Mouse (Mus musculus) frontal cortex, adult 2 months (tissue): ENCODE data around the gene Sgms1. TPM values are rescaled to one million over a fixed set of nuclear protein-coding genes. Genes with fewer than 3 reads are reported as not detected.
A peak's percentile ranks its signal among the peaks of the same experiment; 100 is the strongest.

Experiments
- DNase-seq, 2 experiments: peaks; one replicate each; pipeline ENCODE4 v3.0.0; 2022; ENCODE audit warnings: low spot score in 1 of 2; ENCODE audit errors: extremely low spot score in 1 of 2
- polyA plus RNA-seq: library from polyadenylated mRNA; depleted of rRNA; stranded (reverse); fragments of >200 nt; gene quantifications from 2 replicates; pipeline ENCODE4 v1.2.3, GENCODE M21; 2012

Gene Sgms1
- polyA plus RNA-seq, 1 experiment, result 27.9 TPM

DNA sequence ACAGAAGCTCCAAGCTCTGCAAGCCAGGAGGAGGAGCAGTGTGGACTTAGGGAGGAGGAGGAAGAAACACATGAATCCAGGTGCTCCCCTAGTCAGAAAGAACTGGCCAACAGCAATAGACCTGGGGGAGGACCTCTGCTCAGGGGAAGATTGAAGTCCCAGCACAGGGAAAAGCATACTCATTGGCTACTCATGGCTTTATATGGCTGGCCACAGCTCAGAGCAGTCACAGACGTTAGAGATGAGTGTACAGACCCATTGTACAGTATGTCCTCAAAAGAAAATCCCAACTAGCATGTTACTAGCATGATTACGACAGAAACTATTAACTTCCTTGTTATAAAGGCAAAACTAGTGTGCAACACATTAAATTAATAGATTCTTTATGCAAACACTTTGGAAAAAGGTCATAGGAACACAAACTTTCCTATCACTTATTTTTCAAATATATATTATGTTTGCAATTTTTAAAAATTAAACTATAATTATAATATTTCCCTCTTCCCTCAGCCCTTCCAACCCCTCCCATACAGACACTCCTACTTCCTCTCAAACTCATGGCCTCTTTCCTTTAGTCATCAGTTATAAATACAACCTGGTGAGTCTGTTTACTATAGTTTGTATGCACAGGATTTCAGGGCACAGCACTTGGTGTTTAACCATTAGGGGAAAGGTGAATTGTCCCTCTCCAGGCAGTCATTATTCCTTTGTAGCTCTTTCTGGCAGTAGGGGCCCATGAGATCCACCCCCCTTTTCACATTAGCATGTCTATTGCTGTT is 165.0 kb downstream of the Sgms1 start:
- DNase-seq, result no peak

DNA sequence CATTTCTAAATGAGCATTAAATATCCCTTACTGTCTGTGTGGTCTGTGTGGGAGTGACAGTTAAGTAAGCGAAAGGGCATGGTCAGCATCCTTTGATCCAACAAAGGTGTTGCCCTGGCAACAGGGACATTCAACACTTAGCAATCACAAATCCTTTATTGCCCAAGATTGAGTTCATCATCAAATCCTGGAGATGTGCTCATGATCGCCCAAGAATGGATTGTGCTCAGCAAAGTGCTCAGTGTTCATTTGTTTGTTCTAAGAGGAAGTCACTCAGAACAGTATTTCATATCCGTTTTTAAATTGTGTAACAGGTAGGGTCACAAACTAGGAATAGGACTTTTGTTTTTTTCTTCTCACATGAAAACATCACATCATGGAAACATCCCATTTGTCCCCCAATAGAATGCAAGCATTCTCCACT is 165.8 kb downstream of the Sgms1 start:
- DNase-seq, result no peak

DNA sequence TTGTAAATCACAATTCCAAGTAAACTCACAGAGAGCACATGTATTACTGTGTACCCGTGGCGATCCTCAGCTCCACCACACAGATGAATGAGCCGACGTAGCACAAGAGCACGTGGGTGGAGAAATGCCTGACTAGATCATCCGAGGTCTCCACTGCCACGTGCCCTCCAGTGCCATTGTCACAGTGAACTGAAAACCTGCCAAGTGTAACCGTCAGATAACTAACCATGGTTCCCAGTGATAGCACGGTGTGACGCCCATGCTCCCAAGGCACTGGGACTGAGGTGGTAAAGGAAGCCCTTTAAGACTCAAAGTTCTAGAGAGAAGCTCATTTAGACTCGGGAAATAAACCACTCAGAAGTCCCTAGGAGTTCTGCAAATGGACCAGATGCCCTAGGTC is 167.4 kb downstream of the Sgms1 start:
- no peak for DNase-seq

DNA sequence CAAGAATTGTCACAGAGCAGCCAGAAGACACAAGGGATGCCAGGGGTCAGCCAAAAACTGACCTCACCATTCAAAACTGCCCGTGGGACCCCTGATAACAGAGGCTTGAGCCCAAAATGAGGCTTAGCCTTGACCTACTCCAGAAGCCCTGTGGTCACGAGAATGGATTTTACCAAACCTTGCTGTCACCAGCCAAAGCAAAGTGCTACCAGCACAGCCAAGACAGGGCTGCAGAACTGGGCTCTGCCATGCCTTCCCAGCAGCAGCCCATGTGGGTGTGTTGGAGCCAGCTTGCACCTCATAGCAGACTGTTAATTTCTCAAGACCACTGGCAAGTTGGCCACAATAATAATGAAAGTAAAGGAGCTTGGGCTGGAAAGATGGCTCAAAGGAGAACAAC is 168.5 kb downstream of the Sgms1 start:
- DNase-seq, result no peak

DNA sequence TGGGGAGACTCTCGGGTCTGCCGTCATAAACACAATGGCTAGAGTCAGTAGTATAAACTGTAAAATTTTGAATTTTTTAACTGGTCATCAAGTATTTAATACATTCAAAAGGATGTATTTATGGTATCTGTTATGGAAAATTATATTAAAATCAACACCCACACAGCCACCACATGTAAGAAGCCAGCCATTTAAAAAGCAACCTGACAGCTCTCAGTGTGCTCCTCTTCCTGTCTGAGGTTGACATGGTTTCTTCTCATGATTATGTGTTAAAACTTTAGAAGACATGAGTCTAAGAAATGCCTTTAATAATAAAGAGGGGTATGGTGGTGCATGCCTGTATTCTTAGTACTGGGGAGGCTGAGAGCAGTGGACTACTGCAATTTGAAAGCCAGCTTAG is 172.8 kb downstream of the Sgms1 start:
- DNase-seq, result no peak

DNA sequence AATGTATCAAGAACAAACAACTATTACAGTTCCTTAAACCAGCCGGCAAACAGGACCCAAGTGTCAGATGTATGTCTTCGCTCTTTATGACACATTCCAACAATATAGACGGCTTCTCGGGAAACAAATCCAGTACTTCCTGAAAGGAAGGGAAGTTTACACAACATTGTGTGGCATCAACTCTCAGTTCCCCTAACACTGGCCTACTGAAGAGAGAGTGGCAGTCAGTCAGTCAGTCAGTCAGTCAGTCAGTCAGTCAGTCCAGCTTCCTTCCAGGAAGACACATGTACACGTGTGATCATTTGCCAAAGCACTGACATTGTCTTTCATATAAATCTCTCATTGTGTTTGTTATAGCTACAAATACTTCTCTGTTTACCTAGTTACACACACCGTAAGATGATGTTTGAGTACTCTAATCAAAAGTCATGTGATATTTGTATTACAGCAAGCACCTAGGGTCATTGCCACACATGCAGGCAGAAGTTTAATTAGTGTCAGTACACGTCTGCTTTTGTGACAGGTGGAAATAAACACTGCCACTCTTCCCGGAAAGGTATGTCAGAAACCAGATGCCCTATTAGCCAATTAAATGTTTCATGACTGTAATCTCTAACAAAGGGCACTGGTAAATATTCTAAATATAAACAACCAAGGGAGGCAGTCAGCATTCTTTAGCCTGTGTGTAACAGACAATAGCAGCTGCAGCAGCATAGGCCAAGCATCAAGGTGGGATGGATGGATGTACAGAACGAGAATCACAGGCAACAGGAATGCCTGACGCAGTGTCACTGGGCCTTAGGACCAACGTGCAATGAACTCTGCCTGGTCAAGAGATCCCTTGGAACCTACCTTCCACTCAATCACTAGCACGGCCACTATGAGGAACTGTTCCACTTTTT is 174.4 kb downstream of the Sgms1 start:
- DNase-seq, result no peak

DNA sequence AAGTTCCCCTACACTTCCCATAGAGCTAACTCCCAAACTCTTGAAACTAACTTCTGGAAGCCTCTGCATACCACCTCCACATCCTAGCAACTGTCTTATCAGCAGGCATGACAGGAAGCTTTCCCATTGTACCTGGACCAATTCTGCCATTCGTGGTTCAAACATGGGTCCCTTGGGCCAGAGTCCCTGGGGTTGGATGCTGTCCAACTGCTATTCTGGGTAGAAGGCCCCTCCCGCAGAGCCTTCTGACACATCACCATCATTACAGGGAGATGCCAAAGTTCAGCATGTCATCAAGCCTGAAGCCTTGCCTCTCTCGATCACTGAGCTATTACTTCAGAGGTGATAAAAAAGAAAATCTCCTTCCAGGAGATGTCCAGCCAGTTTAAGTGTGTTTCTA is 175.9 kb downstream of the Sgms1 start:
- DNase-seq, result no peak

DNA sequence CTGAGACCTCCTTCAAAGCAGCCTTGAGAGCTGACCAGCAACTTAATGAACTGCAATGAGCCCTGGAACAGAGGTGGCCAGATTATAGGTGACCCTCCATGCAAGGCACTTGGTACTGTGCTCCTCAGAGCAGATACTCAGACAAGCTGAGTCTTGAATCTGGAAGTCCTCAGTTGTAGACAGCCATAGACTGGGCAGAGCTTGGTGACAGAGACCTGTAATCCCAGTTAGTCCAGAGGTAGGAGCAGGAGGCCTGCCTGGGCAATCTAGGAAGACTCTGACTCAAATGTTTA is 178.3 kb downstream of the Sgms1 start:
- DNase-seq, result no peak

DNA sequence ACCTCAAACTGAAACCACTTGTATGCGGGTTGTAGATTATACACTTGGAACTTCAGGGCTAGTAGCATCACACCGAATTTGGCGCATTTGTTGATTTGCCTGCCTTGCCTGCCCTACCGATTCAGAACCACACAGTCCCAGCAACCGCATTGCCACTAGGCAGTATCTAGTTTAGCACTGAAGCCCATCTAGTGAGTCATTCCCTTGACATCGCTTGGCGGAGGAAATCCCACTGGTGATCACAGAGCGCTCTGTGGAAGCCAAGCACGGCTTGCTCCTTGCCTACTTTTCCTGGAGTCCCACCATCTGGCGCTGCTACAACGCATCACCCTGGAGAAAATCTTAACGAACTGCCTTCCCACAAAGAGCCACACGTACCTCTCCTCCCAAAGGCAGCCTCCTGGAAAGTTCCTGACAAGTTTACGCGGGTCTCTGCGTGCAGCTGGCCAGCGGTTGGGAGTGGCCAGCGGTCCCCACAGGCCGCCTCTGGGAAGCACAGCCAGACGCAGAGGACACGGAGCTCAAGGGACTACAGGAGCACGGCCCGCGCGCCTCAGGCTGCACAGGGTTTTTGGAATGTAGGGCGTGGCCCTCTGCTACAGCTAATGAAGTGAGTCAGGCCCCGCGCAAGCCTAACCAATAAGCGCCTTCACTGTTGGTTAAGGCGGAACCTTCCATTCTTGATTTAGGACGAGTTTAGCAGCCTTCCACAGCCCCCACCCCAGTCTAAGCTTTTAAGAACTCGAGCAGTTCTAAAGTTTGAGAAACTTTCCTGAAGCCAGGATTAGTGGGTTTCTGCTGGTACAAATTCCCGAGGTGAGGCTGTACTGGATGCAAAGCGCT is 178.8 kb downstream of the Sgms1 start:
- peak; percentile 34 to 77 for DNase-seq

DNA sequence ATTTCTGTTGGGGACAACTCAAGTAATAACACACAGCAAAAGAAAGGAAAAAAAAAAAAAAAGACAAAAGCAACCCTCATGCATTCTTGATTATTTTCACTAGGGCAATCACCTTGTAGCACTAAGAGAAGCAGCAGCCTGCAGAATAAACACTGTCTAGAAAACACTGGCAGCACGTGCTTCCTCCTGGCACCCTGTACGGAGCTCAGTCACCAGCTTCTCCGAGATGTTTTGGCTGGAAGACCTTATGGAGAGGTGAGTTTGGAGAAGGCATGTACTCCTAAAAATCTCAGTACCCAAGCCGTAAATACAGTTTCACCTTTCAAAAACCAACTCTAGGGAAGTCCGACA is 179.4 kb downstream of the Sgms1 start:
- no peak for DNase-seq

DNA sequence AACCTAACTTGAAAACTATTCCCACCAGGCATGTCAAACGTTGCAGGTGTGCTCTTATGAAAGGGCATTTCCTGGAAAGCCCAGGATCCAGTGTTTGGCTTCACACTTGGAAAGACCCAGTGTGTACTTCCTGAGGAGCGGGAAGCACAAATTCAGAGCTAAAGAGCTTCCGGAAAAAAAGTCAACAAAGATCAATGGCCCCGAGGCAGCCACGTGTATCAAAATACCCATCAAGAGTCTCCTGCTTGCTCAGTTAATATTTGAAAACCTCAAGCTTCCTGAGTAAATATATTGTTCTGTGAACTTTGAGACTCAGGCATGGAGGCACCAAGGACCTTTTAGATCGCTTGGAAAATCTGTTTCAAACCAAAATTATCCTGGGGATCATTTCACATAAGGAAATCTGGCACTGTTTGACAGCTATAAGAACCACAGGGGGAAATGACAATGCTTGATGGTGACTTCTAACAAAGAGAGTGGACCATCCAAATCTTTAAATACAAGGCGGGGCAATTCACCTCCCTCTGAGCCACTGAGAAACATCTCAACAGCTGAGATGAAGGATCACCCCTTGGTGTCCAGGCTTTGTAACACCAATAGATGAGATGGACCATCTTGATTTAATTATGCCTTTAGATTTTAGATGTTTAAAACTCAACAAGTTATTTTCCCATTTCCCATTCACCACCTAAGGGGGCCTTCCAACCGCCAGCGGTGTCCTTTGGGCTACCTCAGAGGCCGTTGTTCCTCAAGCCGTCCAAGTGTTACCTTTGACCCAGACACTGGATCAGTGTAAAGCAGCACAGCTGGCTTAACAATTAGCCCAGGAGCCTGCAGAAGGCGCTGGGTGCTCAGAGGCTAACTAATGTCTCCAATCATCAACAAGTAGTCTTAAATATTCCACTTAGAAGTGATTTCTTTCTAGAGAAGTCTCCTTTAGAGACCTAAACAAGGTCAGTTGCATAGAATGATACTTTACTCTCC is 187.1 kb downstream of the Sgms1 start:
- no peak for DNase-seq

DNA sequence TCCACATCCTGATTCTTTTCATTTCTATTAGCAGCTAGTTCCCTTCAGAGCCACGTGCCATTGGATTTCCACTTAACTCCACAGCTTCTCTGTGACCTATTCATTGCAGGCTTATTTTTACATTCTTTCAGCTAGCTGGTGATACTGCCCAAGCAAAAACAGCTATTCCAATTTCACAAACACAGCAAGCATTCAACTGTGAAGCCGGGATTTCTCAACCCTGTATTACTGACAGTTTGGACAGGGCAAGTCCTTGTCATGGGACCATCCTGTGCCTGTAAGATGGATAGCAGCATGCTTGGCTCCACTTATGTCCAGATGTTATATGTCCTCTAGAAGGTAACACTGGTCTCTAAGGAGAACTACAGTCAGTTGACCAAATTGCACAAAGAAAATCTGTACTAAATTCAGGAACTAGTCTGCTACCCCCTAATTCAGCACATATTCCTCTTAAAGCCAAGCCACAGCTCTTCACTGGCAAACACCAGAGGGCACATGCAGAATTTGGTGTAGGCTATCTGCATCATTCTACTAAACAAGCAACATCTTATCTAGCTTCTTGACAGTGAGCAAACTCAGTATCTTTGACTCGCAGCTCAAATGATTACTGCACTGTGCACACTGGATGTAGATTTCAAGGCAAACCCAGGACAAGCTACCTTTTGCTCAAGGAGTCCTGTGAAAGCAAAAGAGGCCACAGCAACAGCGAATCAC is 189.5 kb downstream of the Sgms1 start:
- DNase-seq, result no peak

DNA sequence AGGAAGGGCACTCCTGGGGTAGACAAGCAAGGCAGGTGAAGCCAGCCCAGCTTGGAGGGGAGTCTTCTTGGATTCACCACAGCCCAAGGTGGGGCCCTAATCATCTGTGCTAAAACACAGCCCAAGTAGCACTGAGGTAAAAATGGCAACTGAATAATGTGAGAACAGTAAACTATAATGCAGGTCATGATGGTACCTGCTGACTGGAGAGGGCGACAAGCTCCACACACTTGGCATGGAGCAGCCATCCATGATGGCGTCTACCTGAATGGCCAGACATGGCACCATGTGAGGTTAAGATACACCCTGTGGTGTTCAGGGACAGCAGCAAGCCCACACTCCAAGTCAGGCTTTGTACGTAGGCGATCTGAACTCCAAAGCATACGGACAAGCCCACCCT is 190.4 kb downstream of the Sgms1 start:
- DNase-seq, result no peak

DNA sequence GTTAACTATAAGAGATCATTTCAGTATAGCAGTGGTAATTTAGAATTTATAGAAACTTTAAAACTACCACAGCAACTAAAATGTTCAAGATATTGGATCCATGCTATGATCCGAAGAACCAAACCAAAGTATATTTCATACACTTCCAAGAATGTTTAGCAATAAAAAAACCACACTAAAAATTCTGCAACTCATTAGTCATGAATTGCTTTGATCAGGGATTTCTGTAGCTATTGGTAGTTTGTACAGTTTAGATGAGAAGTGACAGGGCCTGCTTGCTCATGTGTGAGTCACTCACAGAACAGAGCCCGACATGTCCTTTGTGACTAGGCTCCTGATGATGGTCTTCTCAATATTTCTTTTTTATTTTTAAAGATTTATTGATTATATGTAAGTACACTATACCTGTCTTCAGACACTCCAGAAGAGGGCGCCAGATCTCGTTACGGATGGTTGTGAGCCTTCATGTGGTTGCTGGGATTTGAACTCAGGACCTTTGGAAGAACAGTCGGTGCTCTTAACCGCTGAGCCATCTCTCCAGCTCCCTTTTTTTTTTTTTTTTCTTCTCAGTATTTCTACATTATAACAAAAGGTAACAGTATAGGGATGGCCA is 190.9 kb downstream of the Sgms1 start:
- DNase-seq, result no peak

DNA sequence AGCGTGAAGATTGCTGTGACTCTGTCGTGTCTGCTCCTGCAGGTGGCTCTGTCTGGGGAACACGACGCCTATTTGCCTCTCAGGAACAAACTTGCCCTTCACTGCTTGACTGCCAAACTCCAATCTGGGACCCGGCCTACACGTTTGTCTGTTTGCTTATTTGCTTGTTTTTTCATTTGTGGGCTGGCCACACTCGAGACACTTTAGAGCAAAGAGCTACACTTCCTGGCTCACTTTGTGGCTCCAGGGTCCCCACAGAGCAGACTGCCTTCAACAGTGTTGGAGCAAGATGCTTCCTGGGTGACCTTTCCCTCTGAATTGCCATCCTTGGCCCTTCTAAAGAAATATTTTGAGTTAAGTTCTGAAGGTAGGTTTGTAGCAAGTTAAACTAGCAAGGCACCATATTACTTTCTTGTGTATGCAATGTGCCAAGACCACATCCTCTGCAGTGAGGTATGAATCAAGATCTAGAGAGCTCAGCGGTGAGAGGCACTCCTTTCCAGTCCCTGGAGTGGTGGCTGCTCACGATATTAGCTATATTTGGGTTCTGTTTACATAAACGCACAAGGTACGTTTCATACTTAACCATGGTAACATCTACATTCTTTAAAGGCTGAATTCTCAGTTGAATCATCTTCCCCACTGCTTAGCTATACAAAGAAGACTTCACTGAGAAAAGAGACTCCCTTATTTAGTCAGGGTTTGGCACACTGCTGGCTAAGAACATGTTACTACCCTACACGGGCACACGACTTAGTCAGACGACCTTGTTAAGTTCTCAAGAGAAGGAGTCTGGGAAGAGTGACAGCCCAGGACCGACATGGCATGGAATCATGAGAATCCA is 192.3 kb downstream of the Sgms1 start:
- DNase-seq, result no peak

DNA sequence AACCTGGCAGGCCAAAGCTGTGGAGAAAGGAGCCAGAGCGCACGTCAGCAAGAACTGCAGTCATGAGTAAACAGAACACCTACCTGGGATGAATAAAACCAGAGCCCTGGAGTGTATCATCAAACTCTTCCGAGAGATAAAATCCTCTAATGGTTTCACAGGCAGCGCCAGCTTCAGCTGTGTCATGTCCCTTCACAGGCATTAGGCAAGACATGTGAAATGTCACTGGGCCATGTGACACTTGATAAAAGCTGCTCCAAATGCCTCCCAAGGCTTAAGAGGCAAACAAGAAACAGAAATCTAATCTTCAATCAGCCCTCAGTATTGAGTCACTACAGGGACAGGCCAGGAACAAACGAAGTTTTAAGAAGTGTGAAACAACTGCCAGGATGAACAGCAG is 193.3 kb downstream of the Sgms1 start:
- DNase-seq, result no peak

DNA sequence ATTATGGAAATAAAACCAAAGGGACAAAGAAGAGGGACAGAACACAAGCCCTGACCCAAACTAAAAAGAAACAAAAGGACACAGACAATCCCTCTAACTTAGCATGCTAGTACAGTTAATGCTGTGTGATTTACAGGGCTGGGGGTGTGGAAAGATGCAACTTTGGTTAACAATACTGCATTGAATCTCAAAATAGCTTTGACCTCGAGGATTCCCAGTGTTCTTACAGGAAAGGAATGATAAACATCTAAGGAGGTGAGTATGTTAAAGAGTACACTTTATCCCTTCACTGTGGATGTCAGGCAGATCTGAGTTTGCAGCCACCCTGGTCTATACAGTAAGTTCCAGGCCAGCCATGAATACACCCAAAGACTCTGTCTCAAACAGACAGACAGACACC is 194.7 kb downstream of the Sgms1 start:
- no peak for DNase-seq

DNA sequence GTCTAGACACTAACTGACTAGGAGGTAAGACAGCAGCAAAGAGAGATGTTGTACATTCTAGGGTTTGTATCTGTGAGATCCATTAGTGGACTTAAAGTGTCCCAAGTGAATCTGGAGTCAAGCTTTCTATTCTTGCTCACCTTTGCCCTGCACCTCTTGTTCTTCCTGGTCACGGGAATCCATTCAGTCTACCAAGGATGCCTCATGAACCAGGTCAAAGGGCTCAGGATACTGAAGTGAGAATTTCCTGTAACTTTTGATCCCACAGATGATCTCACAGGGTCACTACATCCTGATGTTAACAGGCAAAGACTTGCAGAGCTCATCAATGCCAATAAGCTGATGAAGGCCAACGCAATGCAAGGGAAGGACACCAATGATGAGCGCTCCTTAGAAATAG is 195.4 kb downstream of the Sgms1 start:
- DNase-seq, result no peak
